Mouse (Mus musculus) intestine, embryonic 14.5 days (tissue): ENCODE measurements around the gene Frrs1. TPM values are rescaled to one million over a fixed set of nuclear protein-coding genes. Genes with fewer than 3 reads are reported as not detected.

Experiments used
- ATAC-seq: fragments of 200-750 bp; cut with Nextera tagmentation; replicated peaks from 2 replicates; pipeline ENCODE4 v1.8.0; 2017; ENCODE audit warnings: low read depth, moderate number of reproducible peaks, moderate TSS enrichment, moderate library complexity; ENCODE audit not compliant: low FRiP score, low TSS enrichment
- DNase-seq: peaks from one replicate; pipeline ENCODE4 v3.0.0-alpha.2; 2018; ENCODE audit warnings: low spot score
- H3K27ac ChIP-seq: fragments of 300-500 bp; sonication (generic); 2 replicates; pipeline ENCODE4 v1.5.1; 2014; ENCODE audit warnings: low read depth, mild to moderate bottlenecking, control low read depth
- H3K27me3 ChIP-seq: fragments of 300-500 bp; sonication (generic); replicated peaks from 2 replicates; pipeline ENCODE4 v1.6.1; 2014; ENCODE audit warnings: low read length, control low read depth; ENCODE audit not compliant: control insufficient read depth, insufficient read depth
- H3K36me3 ChIP-seq: fragments of 300-500 bp; sonication (generic); 2 replicates; pipeline ENCODE4 v1.6.1; 2014; ENCODE audit warnings: low read length, control low read depth; ENCODE audit not compliant: control insufficient read depth, insufficient read depth
- H3K4me1 ChIP-seq: fragments of 300-500 bp; sonication (generic); replicated peaks from 2 replicates; pipeline ENCODE4 v1.6.1; 2014; ENCODE audit warnings: low read length, control low read depth, mixed read lengths; ENCODE audit not compliant: control insufficient read depth, insufficient read depth
- H3K4me2 ChIP-seq: fragments of 300-500 bp; sonication (generic); 2 replicates; pipeline ENCODE4 v1.6.1; 2014; ENCODE audit warnings: low read length
- H3K4me3 ChIP-seq: fragments of 300-500 bp; sonication (generic); 2 replicates; pipeline ENCODE4 v1.5.1; 2014; ENCODE audit warnings: low read depth, low read length, control low read depth, mixed read lengths
- H3K9ac ChIP-seq: fragments of 300-500 bp; sonication (generic); 2 replicates; pipeline ENCODE4 v1.6.1; 2014; ENCODE audit warnings: mild to moderate bottlenecking, low read length
- H3K9me3 ChIP-seq: fragments of 300-500 bp; sonication (generic); 2 replicates; pipeline ENCODE4 v1.6.1; 2016; ENCODE audit warnings: low read length, control low read depth; ENCODE audit not compliant: control insufficient read depth
- WGBS: fragments of 180-500 bp; shearing (Covaris S2); extraction: QIAGEN DNeasy Blood & Tissue Kit; methylation state at CpG from one replicate; pipeline ENCODE4 v1.1.7; 2014; 5-methylcytosine and 5-hydroxymethylcytosine counted together
- polyA plus RNA-seq: library from polyadenylated mRNA; unstranded; fragments of >200 nt; fragmentation: Nextera tagmentation; extraction: Ambion mirVana; gene quantifications from 2 replicates; pipeline ENCODE4 v1.2.1, GENCODE M21; 2014

Frrs1 gene
- polyA plus RNA-seq, 1 experiment from 2014 or later = 36.7 TPM

DNA sequence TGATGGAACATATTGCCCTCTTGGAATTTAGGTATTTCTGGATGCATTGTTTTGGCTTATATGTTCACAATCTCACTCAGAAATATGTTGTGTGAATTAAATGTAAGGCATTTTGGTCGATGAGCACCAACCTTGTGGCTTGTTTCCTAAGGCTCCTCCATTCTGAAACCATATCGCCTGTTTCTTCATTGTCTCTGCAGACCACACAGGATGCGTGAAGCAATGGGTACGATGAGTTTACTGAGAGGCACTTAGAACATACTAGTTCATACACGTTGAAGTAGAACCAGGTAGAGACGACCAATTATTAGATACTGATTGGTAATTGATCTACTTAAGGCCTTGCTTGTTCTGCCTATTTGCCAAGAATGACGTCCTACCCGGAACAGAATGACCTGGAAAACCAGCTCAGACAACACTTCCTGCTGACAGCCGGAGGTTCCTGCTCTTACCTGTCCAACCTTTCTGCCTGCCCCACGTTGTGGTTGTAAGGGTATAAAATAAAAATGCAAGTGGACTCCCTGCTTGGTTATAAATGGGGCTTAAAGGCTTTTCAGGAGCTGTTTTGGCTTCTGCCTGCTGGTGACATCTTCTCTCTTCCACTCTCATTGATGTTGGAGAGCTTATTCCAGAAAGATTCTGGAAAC lies 29.9 kb upstream of the Frrs1 start:
- Histone ChIP-seq H3K27me3 (no peaks in the 10 kb centered on the region), H3K4me2 (no peak overlapping the region), H3K27ac (no peak overlapping the region), H3K36me3 (no peaks in the 10 kb centered on the region), H3K4me1 (no peaks in the 10 kb centered on the region), H3K9ac (no peak overlapping the region), H3K4me3 (no peak overlapping the region), H3K9me3 (no peaks in the 10 kb centered on the region)
- WGBS = 87% methylated on average over 10 of the region's 10 CpGs
- ATAC-seq (no peak), DNase-seq (no peak)

DNA sequence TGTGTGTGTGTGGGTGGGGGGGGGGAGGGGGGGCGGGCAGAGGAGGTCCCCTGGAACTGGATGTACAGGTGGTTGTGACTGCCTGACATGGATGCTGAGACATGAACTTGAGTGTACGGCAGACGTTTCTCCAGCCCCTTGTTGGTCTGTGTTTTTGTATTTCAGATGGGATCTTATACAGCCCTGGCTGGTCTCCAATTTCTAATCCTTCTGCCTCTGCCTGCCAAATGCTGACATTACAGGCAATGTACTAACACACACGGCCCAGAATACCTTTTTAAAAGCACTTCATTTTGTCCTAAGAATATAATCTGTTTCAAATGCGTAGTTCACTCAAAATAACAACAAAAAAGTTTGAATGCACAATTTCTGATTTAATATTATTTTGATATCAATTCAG lies 27.9 kb upstream of the Frrs1 start:
- no peak overlapping the region for H3K9ac ChIP-seq
- ATAC-seq = no peak

DNA sequence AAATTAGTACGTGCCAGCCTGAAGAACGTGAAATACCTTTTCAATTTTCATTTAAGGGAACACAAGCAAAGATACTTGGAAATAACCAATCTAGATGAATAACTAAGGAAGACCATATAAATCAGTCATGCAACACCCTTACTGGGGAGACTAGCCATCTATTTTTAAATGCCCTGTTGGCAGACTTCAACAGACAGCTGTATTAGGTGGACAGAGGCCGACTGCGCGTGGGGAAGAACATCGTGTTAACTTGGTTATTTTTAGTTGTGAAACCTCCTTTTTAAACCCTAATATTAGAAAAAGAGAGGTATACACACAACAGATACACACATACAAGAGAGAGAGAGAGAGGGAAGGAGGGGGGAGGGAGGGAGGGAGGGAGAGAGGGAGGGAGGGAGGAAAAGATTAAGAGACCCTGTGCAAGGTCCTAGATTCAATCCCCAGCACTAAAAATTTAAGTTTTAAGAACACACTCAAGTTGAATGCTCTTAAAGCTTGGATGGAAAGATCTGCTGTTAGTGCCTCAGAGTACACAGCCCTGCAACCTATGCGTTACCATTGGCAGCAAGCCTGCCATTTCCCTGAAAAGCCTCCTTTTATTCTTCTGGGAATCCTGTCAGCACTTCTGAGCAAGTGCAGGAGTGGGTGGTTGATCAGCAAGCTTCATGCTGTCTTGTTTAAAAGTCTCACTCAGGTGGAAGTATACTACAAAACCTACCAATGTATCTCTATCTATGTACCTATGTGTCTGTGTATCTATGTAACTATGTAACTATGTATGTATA lies 26.5 kb upstream of the Frrs1 start:
- no peak overlapping the region for H3K4me2 ChIP-seq
- no peak overlapping the region for H3K27ac ChIP-seq
- no peak overlapping the region for H3K9ac ChIP-seq
- no peak overlapping the region for H3K4me3 ChIP-seq
- no peaks in the 10 kb centered on the region for H3K9me3 ChIP-seq
- H3K36me3 ChIP-seq = no peaks in the 10 kb centered on the region
- H3K4me1 ChIP-seq = no peaks in the 10 kb centered on the region
- no peaks in the 10 kb centered on the region for H3K27me3 ChIP-seq
- 90% methylated on average over 7 of the region's 7 CpGs for WGBS
- DNase-seq (peak; percentile 31), ATAC-seq (no peak)

More for the DNA sequence above, 27.9 kb upstream of the Frrs1 start:
- H3K9me3 ChIP-seq = no peaks in the 10 kb centered on the region
- peak; percentile 48 for DNase-seq
- 67% methylated on average over 5 of the region's 5 CpGs for WGBS
- no peak overlapping the region for H3K27ac ChIP-seq
- H3K4me3 ChIP-seq = no peak overlapping the region
- H3K4me1 ChIP-seq = no peaks in the 10 kb centered on the region
- H3K4me2 ChIP-seq = no peak overlapping the region
- no peaks in the 10 kb centered on the region for H3K36me3 ChIP-seq
- no peaks in the 10 kb centered on the region for H3K27me3 ChIP-seq

DNA sequence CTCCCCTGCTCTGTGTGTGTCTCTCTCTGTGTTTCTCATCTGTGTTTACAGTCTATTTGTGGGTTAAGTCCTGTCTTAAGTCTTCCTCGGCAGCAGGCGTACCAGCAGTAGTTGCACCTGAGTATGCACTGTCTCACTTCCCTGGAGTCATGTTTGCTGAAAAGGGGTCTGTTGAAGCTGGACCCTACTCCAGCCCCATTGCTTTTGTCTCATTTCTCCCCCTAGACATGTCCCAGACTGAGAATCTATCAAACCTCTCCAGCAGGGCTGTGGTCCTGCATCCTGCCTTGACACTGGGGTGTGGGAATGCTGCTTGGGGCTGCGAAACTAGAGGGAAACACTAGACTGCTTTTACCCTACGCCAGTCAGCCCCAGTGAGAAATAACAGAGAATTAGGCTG lies 25.8 kb upstream of the Frrs1 start:
- no peak overlapping the region for H3K4me3 ChIP-seq
- no peaks in the 10 kb centered on the region for H3K9me3 ChIP-seq
- 74% methylated on average over 4 of the region's 4 CpGs for WGBS
- H3K27ac ChIP-seq = no peak overlapping the region
- peak; percentile 45 for DNase-seq
- no peak overlapping the region for H3K4me2 ChIP-seq
- no peaks in the 10 kb centered on the region for H3K4me1 ChIP-seq
- H3K27me3 ChIP-seq = no peaks in the 10 kb centered on the region
- no peak for ATAC-seq
- H3K36me3 ChIP-seq = no peaks in the 10 kb centered on the region
- H3K9ac ChIP-seq = no peak overlapping the region

DNA sequence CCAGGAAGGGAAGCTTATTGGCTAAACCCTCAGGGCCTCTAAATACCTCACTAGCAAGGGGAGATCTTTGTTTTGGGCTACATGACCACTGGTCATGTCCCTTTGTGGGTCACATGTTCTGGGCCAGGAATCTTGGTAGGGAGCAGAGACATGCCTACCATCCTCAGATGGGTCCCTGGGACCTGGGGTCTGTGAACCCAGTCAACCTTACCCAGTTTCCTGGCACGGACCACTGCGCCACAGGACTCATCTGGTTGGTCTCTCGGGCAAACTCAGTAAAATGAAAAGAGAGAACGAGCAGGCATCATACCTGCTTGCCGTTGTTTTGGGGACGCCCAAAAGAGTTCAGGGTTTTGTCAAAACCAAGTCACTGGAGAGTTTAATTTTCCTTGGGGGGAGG lies 25.0 kb upstream of the Frrs1 start:
- WGBS = 92% methylated on average over 6 of the region's 6 CpGs

DNA sequence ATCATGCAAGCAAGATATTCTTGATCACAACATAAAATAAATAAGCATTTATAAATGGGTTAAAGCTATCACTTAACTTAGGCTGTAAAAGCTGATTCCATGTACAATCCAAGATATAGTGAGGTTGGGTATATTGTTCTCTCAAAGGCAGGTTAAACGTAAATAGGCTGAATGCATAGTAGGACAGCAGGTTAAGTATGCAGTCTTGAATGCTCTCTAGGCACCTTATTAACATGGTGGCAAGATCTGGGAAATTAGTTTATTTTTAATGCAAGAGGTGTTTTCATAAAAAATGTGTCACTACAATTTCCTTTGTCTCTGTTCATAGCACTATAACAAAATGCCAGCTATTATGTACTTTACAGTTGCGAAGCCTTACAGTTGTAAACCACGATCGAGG lies 23.9 kb upstream of the Frrs1 start:
- 65% methylated on average over 4 of the region's 4 CpGs for WGBS
- peak overlapping the region; percentile 25; the same call in 1 of the 2 replicates for H3K4me3 ChIP-seq
- H3K27ac ChIP-seq = peak overlapping the region; percentile 57; the same call in 1 of the 2 replicates

More for the DNA sequence above, 25.0 kb upstream of the Frrs1 start:
- Histone ChIP-seq H3K4me2 (no peak overlapping the region), H3K4me3 (no peak overlapping the region), H3K9ac (no peak overlapping the region), H3K9me3 (no peaks in the 10 kb centered on the region), H3K4me1 (no peaks in the 10 kb centered on the region), H3K27me3 (no peaks in the 10 kb centered on the region), H3K27ac (no peak overlapping the region), H3K36me3 (no peaks in the 10 kb centered on the region)
- DNase-seq = peak; percentile 38
- no peak for ATAC-seq

DNA sequence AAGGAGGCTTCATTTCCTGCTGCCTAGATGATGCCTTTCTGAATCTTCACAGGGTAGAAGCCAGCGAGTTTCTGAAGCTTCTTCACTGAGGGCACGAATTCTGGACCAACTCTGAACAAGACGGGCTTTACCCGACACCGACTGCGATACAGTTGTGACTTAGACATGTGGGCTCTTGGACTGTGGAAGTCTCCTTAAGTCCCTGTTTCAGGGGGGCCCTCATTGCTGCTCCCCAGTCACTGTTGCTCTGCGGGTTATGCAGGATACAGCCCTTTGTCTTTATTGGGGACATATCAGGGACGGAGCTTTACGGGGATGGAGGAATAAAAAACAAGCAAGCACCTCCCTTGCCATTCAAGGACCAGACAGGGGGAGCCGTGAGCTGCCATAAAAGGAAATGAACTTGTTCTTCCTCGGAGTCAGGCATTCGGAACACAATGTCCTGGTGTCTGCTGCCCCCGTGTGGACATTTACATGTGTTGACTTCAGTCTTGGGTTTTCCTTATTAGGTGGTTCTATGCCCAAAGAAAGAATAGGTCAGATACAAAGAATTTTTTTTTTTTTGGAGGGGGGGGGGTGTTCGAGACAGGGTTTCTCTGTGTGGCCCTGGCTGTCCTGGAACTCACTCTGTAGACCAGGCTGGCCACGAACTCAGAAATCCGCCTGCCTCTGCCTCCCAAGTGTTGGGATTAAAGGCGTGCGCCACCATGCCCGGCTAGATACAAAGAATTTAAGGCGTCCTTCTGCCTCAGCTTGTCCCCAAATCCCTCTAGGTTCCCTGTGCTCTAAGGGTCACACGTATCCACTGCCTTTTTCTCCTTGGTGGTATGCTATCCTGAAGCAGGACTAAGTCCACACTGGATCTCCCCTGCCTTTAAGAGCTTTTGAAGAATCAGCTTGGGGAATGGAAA lies 23.2 kb upstream of the Frrs1 start:
- DNase-seq = peak; percentile 92
- H3K27ac ChIP-seq = peak overlapping the region; percentile 57; the same call in 1 of the 2 replicates
- H3K9me3 ChIP-seq = no peaks in the 10 kb centered on the region
- no peaks in the 10 kb centered on the region for H3K4me1 ChIP-seq
- 23% methylated on average over 21 of the region's 21 CpGs for WGBS
- peak overlapping the region; percentile 25 for H3K4me3 ChIP-seq
- no peaks in the 10 kb centered on the region for H3K27me3 ChIP-seq
- peak overlapping the region; percentile 50 for H3K9ac ChIP-seq
- H3K4me2 ChIP-seq = peak overlapping the region; percentile 50
- H3K36me3 ChIP-seq = no peaks in the 10 kb centered on the region
- peak; percentile 68; the same call in 1 of the 2 replicates for ATAC-seq

More for the DNA sequence above, 23.9 kb upstream of the Frrs1 start:
- DNase-seq (peak; percentile 2), ATAC-seq (no peak)
- no peaks in the 10 kb centered on the region for H3K36me3 ChIP-seq
- no peaks in the 10 kb centered on the region for H3K27me3 ChIP-seq
- no peaks in the 10 kb centered on the region for H3K4me1 ChIP-seq
- H3K9ac ChIP-seq = peak overlapping the region; percentile 50; the same call in 1 of the 2 replicates
- H3K9me3 ChIP-seq = no peaks in the 10 kb centered on the region
- H3K4me2 ChIP-seq = peak overlapping the region; percentile 50

DNA sequence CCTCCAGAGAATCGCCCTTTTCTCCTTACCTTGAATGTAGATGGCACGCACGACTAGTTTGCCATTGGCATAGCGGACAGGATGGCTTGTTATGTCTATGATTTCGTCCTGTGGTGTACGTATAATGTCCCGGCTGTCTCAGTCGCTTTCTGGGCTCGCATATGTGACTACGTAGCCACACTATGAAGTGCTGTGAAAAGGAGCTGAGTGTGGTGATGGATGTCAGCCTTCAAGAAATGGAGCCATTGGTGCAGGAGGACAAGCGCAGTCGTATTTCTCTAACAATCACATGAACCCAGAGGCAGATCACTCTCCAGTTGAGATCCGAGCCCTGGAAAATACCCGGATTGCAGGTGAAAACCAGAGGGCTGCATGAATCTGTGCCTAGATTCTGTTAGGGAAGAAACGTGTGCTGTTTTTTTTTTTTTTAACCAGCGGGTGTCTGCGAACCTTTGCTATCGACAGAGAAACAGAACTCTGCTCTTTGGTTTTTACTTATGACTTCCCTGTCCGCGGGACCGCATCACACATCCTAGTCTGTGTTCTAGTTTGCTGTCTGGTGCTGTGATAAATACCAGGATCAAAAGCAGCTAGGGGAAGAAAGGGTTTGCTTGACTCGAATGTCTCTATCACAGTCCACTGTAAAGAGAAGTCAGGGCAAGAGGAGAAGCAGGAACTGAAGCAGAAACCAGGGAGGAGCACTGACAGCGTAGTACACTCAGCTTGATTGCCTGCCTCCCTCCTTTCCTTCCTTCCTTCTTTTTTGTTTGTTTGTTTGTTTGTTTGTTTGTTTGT lies 22.4 kb upstream of the Frrs1 start:
- H3K36me3 ChIP-seq = no peaks in the 10 kb centered on the region
- H3K4me3 ChIP-seq = no peak overlapping the region
- no peaks in the 10 kb centered on the region for H3K27me3 ChIP-seq
- WGBS = 77% methylated on average over 23 of the region's 23 CpGs
- no peak overlapping the region for H3K4me2 ChIP-seq
- H3K4me1 ChIP-seq = no peaks in the 10 kb centered on the region
- DNase-seq (no peak), ATAC-seq (no peak)
- H3K27ac ChIP-seq = no peak overlapping the region
- H3K9ac ChIP-seq = no peak overlapping the region
- no peaks in the 10 kb centered on the region for H3K9me3 ChIP-seq
